Mouse (Mus musculus) embryonic facial prominence, embryonic 12.5 days (tissue): ENCODE results near the gene Fggy. TPM values are rescaled to one million over a fixed set of nuclear protein-coding genes. Genes with fewer than 3 reads are reported as not detected.

ENCODE experiments used
- ATAC-seq: fragments of 200-750 bp; cut with Nextera tagmentation; 2 replicates; pipeline ENCODE4 v1.8.0; 2017; ENCODE audit not compliant: insufficient number of reproducible peaks, insufficient read depth, low FRiP score, low TSS enrichment
- H3K27ac ChIP-seq: fragments of 300-500 bp; sonication (generic); 2 replicates; pipeline ENCODE4 v1.5.1; 2016; ENCODE audit warnings: mild to moderate bottlenecking
- H3K27me3 ChIP-seq: fragments of 300-500 bp; sonication (generic); 2 replicates; pipeline ENCODE4 v1.6.1; 2016; ENCODE audit warnings: mild to moderate bottlenecking, moderate library complexity
- H3K36me3 ChIP-seq: fragments of 300-500 bp; sonication (generic); 2 replicates; pipeline ENCODE4 v1.6.1; 2016; ENCODE audit warnings: mild to moderate bottlenecking
- H3K4me1 ChIP-seq: fragments of 300-500 bp; sonication (generic); 2 replicates; pipeline ENCODE4 v1.6.1; 2016
- H3K4me2 ChIP-seq: fragments of 300-500 bp; sonication (generic); replicated peaks from 2 replicates; pipeline ENCODE4 v1.6.1; 2016; ENCODE audit warnings: mild to moderate bottlenecking, moderate library complexity
- H3K4me3 ChIP-seq: fragments of 300-500 bp; sonication (generic); 2 replicates; pipeline ENCODE4 v1.5.1; 2016; ENCODE audit warnings: mild to moderate bottlenecking
- H3K9ac ChIP-seq: fragments of 300-500 bp; sonication (generic); 2 replicates; pipeline ENCODE4 v1.6.1; 2016; ENCODE audit warnings: mild to moderate bottlenecking, moderate library complexity
- H3K9me3 ChIP-seq: fragments of 300-500 bp; sonication (generic); 2 replicates; pipeline ENCODE4 v1.6.1; 2016; ENCODE audit warnings: mild to moderate bottlenecking, moderate library complexity
- WGBS: fragments of 180-500 bp; shearing (Covaris S2); methylation state at CpG from one replicate; pipeline ENCODE4 v1.1.7; 2016; 5-methylcytosine and 5-hydroxymethylcytosine counted together
- polyA plus RNA-seq: library from polyadenylated mRNA; unstranded; fragments of >200 nt; fragmentation: Nextera tagmentation; extraction: Ambion mirVana; gene quantifications from 2 replicates; pipeline ENCODE4 v1.2.1, GENCODE M21; 2016

Fggy gene
- polyA plus RNA-seq, 1 experiment from 2014 or later: 9.4 TPM

DNA sequence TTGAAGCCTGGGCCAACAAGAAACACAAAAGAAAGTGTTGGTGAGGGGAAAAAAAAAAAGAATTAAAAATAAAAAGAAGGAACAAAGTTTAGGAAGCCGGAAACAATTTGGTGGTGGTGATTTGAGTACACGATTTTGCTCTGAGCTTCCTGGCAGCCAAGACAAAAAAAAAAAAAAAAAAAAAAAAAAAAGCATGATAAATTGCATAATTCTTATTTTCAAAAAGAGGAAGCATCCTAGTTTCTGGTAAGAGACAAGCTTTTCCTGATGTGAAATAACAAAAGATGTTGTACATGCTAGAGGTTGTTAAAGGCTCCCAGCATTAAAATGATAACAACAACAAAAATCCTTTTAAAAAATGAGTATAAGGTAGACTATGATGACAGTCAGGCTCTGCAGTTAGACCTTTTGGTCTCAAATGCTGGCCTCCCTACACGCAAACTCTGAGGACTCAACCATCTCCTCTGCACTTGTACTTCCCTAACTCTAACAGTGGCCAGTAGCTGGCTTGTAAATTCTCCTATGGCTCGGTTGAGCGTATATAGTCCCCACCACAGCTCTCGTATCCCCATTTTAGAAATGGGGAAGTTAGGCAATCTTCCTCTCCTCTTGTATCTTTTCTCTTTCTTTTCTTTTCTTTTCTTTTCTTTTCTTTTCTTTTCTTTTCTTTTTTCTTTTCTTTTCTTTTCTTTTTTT lies 292.9 kb downstream of the Fggy start:
- H3K27me3 ChIP-seq: no peaks in the 10 kb centered on the region
- no peak overlapping the region for H3K4me2 ChIP-seq
- ATAC-seq: no peak
- peaks cover 12% of the 10 kb centered on the region; the same call in 1 of the 2 replicates for H3K4me1 ChIP-seq
- H3K4me3 ChIP-seq: no peak overlapping the region
- no peaks in the 10 kb centered on the region for H3K9me3 ChIP-seq
- WGBS: 86% methylated on average over 6 of the region's 6 CpGs
- H3K36me3 ChIP-seq: no peaks in the 10 kb centered on the region
- H3K9ac ChIP-seq: no peak overlapping the region
- H3K27ac ChIP-seq: no peak overlapping the region

DNA sequence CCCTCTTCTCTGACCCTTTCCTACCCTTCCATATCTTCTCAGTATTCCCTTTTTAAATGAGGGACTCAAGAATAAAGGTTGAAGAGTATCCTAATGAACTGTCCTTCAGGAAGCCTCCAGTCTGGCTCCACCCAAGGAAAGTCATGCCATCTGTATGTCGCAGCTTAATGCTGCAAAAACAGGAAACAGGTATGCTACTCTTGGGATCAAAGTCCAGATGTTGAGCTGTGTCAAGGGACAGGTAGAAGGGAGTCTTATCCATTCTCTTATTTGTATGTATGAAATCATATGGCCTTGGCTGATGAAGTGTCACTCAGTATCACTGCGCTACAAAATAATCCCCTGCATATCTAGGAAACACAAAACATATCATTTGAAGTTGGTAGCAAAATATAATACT lies 294.9 kb downstream of the Fggy start:
- Histone ChIP-seq H3K4me2 (no peak overlapping the region), H3K4me3 (no peak overlapping the region), H3K9me3 (no peaks in the 10 kb centered on the region), H3K4me1 (no peaks in the 10 kb centered on the region), H3K36me3 (no peaks in the 10 kb centered on the region), H3K9ac (no peak overlapping the region), H3K27ac (no peak overlapping the region), H3K27me3 (no peaks in the 10 kb centered on the region)
- WGBS: 91% methylated on average over 2 of the region's 2 CpGs
- no peak for ATAC-seq

DNA sequence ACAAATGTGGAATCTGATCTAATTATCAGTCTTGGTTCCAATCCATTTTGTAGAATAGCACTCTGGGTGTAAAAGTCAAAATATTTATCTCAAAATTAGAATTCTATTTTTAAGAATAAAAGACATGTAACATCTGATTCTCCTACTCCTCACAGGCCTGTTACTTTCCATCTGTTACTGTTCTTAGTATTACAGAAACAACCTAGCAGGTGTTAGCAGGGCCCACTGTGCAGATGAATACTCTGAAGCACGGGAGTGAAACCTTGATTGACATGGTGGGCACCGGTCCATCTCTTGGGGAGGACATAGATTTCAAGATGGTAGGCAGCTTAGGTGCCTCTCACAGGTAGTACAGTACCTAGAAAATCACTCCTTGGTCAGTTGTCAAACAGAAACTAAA lies 298.7 kb downstream of the Fggy start:
- Histone ChIP-seq H3K36me3 (no peaks in the 10 kb centered on the region), H3K4me3 (no peak overlapping the region), H3K27ac (no peak overlapping the region), H3K4me1 (peaks cover 7% of the 10 kb centered on the region), H3K27me3 (no peaks in the 10 kb centered on the region), H3K9ac (no peak overlapping the region), H3K9me3 (no peaks in the 10 kb centered on the region), H3K4me2 (no peak overlapping the region)
- WGBS: 85% methylated on average over 2 of the region's 2 CpGs
- no peak for ATAC-seq

DNA sequence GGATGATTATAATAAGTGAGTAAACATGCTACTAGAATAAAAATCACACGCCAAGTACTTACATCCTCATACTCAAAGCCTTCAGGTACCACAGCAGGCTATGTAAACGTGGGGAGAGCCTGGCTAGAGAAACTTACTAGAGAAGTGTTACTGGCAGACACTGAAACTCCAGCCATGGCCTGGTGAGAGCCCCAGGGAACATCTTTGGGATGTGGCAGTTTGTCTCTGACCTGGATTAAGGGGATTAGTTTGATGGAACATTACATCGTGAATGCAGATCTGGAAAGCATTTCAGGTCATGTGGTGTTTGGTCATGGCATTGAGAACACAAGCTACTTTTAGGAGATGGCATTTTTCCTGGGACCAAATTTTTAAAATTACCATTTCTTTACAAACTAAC lies 303.3 kb downstream of the Fggy start:
- H3K4me1 ChIP-seq: peaks cover 17% of the 10 kb centered on the region
- H3K4me2 ChIP-seq: no peak overlapping the region
- WGBS: 30% methylated on average over 3 of the region's 3 CpGs
- H3K36me3 ChIP-seq: no peaks in the 10 kb centered on the region
- no peak for ATAC-seq
- H3K9ac ChIP-seq: no peak overlapping the region
- no peaks in the 10 kb centered on the region for H3K9me3 ChIP-seq
- H3K4me3 ChIP-seq: no peak overlapping the region
- H3K27me3 ChIP-seq: no peaks in the 10 kb centered on the region
- H3K27ac ChIP-seq: no peak overlapping the region

DNA sequence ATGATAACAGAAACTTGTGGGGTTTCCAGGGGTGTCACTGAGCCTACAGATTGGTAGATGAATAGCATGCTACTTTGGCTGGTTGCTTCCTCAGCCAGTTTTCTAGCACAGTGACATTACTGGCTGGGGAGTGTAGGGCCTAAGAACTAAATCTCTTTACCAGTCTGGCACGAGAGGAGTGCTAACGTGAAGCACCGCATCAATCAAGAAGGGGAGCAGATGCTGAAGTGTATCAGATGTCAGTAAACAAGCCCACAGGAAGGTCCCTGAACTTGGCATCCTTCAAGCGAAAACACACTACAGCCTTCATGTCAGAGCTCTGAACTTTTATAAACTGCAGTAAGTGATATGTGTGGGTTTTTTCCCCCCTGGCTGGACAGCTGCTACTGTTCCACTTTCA lies 303.8 kb downstream of the Fggy start:
- whole genome bisulfite sequencing: 18% methylated on average over 4 of the region's 4 CpGs
- peaks cover 17% of the 10 kb centered on the region for H3K4me1 ChIP-seq
- no peak overlapping the region for H3K4me3 ChIP-seq
- no peak overlapping the region for H3K4me2 ChIP-seq
- no peak for ATAC-seq
- no peaks in the 10 kb centered on the region for H3K27me3 ChIP-seq
- H3K36me3 ChIP-seq: no peaks in the 10 kb centered on the region
- H3K9ac ChIP-seq: no peak overlapping the region
- H3K27ac ChIP-seq: no peak overlapping the region
- H3K9me3 ChIP-seq: no peaks in the 10 kb centered on the region

DNA sequence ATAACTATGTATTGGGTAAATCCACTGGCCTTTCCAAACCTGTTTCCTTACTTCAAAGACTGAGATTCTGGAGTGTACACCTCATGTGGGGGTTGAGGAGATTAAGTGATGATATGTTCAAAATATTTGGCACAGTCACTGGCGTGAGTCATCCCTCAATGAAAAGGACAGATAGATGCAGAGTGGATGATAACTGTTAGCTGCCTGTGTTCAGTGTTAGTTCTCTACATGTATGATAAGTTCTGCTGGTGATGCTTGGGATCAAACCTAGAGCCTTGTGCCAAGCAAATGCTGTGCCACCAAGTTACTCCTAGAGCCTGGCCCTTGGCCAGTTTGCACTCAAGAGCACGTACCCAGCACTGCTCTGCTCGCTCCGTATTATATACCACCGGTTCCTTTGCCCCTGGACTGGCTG lies 304.4 kb downstream of the Fggy start:
- no peak overlapping the region for H3K9ac ChIP-seq
- ATAC-seq: no peak
- WGBS: 91% methylated on average over 5 of the region's 5 CpGs

DNA sequence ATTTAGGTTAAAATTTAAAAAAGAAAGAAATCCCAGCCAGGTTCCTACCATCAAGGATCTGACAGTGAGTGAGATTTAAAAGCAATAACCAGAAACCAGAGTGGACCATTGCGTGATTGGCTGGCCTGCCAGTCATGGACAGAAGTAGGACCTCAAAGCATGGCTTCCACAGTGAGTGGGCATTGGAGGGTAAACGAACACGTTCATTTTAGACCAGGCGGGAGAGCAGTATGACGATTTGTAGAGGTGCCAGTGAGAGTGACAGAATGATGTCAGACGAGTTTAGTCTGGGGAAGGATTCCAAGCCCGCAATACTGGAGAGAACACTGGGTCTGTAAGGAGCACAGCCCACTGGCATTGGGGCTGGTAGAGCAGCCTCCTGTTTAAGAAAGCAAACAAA lies 305.0 kb downstream of the Fggy start:
- H3K27ac ChIP-seq: no peak overlapping the region
- WGBS: 77% methylated on average over 7 of the region's 7 CpGs
- no peak overlapping the region for H3K4me3 ChIP-seq
- H3K27me3 ChIP-seq: no peaks in the 10 kb centered on the region
- no peak for ATAC-seq
- H3K9ac ChIP-seq: no peak overlapping the region
- H3K36me3 ChIP-seq: no peaks in the 10 kb centered on the region
- H3K9me3 ChIP-seq: no peaks in the 10 kb centered on the region
- H3K4me1 ChIP-seq: peaks cover 17% of the 10 kb centered on the region
- no peak overlapping the region for H3K4me2 ChIP-seq

More for the DNA sequence above, 304.4 kb downstream of the Fggy start:
- no peak overlapping the region for H3K4me3 ChIP-seq
- no peaks in the 10 kb centered on the region for H3K27me3 ChIP-seq
- no peaks in the 10 kb centered on the region for H3K36me3 ChIP-seq
- no peaks in the 10 kb centered on the region for H3K9me3 ChIP-seq
- H3K27ac ChIP-seq: no peak overlapping the region
- H3K4me2 ChIP-seq: no peak overlapping the region
- H3K4me1 ChIP-seq: peaks cover 17% of the 10 kb centered on the region

DNA sequence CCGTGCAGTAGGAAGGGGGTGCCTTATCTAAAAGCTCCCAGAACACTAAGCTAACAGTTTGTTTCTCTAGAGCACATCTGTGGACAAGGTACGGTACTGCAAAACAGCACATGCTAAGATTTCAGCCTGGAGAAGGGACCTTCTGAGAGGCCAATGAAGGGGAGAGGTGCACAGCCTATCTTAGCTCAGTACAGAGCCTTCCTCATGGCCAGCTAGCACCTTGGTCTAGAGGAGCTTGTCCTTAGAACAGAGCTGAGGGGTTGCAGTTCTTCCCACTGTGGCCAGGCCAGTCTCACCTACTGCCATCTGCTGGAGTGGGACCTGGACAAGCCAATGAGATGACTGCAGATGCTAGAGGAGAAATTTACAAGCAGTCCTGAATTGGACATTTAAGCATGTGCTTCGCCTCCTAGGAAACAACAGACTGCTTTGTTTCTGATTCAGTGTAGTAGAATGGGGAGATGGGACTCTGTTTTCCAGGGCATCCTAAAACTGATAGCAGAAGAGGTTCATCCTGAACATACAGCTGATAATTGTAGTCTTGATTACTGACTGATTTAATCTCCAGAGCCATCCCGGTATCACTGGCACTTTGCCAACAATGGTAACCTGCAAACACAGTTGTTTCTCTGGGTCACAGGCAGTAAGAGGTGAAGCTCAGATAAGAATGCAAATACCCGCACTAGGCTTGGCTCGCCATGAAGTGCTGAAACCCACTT lies 305.6 kb downstream of the Fggy start:
- Histone ChIP-seq H3K4me2 (no peak overlapping the region), H3K27me3 (no peaks in the 10 kb centered on the region), H3K36me3 (no peaks in the 10 kb centered on the region), H3K4me1 (peaks cover 17% of the 10 kb centered on the region), H3K9ac (no peak overlapping the region), H3K9me3 (no peaks in the 10 kb centered on the region), H3K27ac (no peak overlapping the region), H3K4me3 (no peak overlapping the region)
- WGBS: 57% methylated on average over 6 of the region's 6 CpGs
- ATAC-seq: no peak

DNA sequence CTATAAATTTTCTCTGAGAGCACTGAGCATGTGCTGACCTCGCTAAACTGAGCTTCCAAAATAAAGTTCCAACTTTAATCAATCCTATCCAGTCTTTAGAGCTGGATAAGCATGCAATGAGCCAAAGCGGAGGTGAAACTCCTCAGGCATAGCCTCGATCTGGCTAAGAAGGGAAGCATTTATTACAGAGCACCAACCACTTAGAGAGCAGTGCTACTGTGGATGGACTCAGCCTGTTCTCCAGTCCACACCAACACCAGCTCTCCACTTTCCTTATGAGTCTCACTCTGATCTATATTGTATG lies 306.1 kb downstream of the Fggy start:
- H3K27me3 ChIP-seq: no peaks in the 10 kb centered on the region
- H3K9ac ChIP-seq: no peak overlapping the region
- H3K4me1 ChIP-seq: peaks cover 17% of the 10 kb centered on the region
- no peaks in the 10 kb centered on the region for H3K9me3 ChIP-seq
- WGBS: 85% methylated on average over 3 of the region's 3 CpGs
- ATAC-seq: no peak
- no peaks in the 10 kb centered on the region for H3K36me3 ChIP-seq
- H3K27ac ChIP-seq: no peak overlapping the region
- no peak overlapping the region for H3K4me3 ChIP-seq
- no peak overlapping the region for H3K4me2 ChIP-seq

DNA sequence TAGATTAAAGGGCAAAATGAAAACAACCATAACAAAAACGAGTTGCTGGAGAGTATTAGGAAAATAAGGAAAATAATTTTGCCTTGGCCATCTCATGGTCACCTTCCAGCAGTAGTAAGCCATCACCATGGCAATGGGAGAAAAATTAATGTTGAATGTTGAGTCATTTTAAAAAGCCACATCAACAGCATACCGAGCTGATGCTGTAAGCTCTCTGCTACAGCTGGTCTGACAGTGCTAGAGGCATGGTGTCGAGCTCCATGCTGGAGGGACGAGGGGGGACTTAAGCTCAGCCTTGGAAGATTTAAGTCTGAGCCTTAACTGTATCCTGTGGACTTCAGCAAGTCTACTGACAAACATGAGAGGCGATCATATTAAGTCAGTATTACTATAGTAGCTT lies 307.9 kb downstream of the Fggy start:
- 75% methylated on average over 5 of the region's 5 CpGs for WGBS
- H3K4me1 ChIP-seq: peaks cover 19% of the 10 kb centered on the region
- no peak overlapping the region for H3K9ac ChIP-seq

DNA sequence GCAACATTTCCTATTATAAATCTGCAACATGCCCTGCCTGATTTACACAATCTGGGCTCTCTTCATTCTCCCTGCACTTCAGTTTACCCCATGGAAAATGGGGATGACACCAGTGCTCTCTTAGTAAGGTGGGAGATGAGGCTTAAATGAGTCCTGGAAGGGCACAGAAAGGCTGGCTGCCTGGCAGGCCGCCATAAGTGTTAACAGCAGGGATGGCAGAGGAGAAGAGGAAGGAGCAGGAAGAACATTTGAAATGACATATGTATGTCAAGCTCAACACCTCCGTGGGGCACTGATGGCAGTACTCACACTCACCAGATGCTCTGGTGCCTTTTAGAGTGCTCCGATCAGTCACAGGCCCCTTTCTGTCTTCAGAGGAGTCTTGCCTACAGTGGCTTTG lies 308.6 kb downstream of the Fggy start:
- Histone ChIP-seq H3K9ac (no peak overlapping the region), H3K9me3 (no peaks in the 10 kb centered on the region), H3K27me3 (no peaks in the 10 kb centered on the region), H3K4me3 (no peak overlapping the region), H3K36me3 (no peaks in the 10 kb centered on the region), H3K4me1 (peaks cover 19% of the 10 kb centered on the region; the same call in 1 of the 2 replicates), H3K27ac (no peak overlapping the region), H3K4me2 (no peak overlapping the region)
- no peak for ATAC-seq
- 77% methylated on average over 3 of the region's 3 CpGs for WGBS

More for the DNA sequence above, 307.9 kb downstream of the Fggy start:
- Histone ChIP-seq H3K27ac (no peak overlapping the region), H3K4me2 (no peak overlapping the region), H3K36me3 (no peaks in the 10 kb centered on the region), H3K4me3 (no peak overlapping the region), H3K9me3 (no peaks in the 10 kb centered on the region), H3K27me3 (no peaks in the 10 kb centered on the region)
- ATAC-seq: no peak

DNA sequence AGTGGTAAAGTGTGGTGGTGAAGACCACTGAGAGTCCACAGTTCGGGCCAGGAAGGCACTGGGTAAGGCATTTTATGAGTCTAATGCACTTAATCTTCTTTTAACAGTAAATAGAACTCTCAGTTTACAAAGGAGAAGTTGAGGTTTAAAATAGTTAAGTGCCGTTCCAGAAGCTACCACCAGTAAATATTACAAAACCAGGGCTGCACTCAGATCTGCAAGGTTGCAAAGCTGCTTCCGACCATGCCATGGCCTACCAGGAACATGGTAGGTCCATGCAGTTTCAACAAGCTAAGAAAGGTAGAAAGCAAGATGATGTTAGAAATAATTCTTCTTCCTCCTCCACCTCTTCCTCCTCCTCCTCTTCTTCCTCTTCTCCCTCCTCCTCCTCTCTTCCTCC lies 309.8 kb downstream of the Fggy start:
- no peaks in the 10 kb centered on the region for H3K27me3 ChIP-seq
- WGBS: 87% methylated on average over 3 of the region's 3 CpGs
- no peak overlapping the region for H3K4me3 ChIP-seq
- no peak for ATAC-seq
- no peak overlapping the region for H3K4me2 ChIP-seq
- no peak overlapping the region for H3K27ac ChIP-seq
- H3K4me1 ChIP-seq: peaks cover 14% of the 10 kb centered on the region; the same call in 1 of the 2 replicates
- no peaks in the 10 kb centered on the region for H3K9me3 ChIP-seq
- H3K9ac ChIP-seq: no peak overlapping the region
- H3K36me3 ChIP-seq: no peaks in the 10 kb centered on the region
